Mouse (Mus musculus) CH12F3 (cell line): ENCODE results near the gene Znrf4.

ENCODE experiments used
- in situ Hi-C: fragments of 300-500 bp; cut with MboI; formaldehyde crosslinking; loops from 2 replicates; pipeline ENCODE4 v1.14.3; 2020; ENCODE audit warnings: low sequenced_read_pairs

Znrf4 gene

GRCm38 (mm10) chr17:56493841-56494240 is 18.4 kb downstream of the Znrf4 start:
- in situ Hi-C loops, result no loop called here

- in situ Hi-C loops, result no loop called here
Observed at GRCm38 (mm10) chr17:56490438-56491152, 21.6 kb downstream of the Znrf4 start.

GRCm38 (mm10) chr17:56488028-56488427 is 24.2 kb downstream of the Znrf4 start:
- in situ Hi-C loops, result no loop called here

- in situ Hi-C loops, result no loop called here
Observed at GRCm38 (mm10) chr17:56487441-56487888, 24.8 kb downstream of the Znrf4 start.

GRCm38 (mm10) chr17:56485926-56486325 is 26.3 kb downstream of the Znrf4 start:
- in situ Hi-C loops, result no loop called here

- in situ Hi-C loops, result no loop called here
Observed at GRCm38 (mm10) chr17:56485118-56485517, 27.1 kb downstream of the Znrf4 start.

- in situ Hi-C loops, result no loop called here
Observed at GRCm38 (mm10) chr17:56482671-56483070, 29.6 kb downstream of the Znrf4 start.

- in situ Hi-C loops, result no loop called here
Observed at GRCm38 (mm10) chr17:56479358-56479757, 32.9 kb downstream of the Znrf4 start.

- in situ Hi-C loops, result no loop called here
Observed at GRCm38 (mm10) chr17:56478191-56478611, 34.0 kb downstream of the Znrf4 start.

GRCm38 (mm10) chr17:56477191-56477818 is 34.9 kb downstream of the Znrf4 start:
- in situ Hi-C loops, result no loop called here

- in situ Hi-C loops, result no loop called here
Observed at GRCm38 (mm10) chr17:56476402-56476752, 35.9 kb downstream of the Znrf4 start, which contains the start of gene Ptprs. Gene Ptprs (minus strand): TSS chr17:56476483.

GRCm38 (mm10) chr17:56475584-56476401 is 36.4 kb downstream of the Znrf4 start:
- in situ Hi-C loops, result no loop called here

GRCm38 (mm10) chr17:56474831-56475581 is 37.2 kb downstream of the Znrf4 start:
- in situ Hi-C loops, result no loop called here

- in situ Hi-C loops, result no loop called here
Observed at GRCm38 (mm10) chr17:56474311-56474830, 37.9 kb downstream of the Znrf4 start.

- in situ Hi-C loops, result no loop called here
Observed at GRCm38 (mm10) chr17:56473611-56473905, 38.7 kb downstream of the Znrf4 start.

GRCm38 (mm10) chr17:56472733-56473610 is 39.3 kb downstream of the Znrf4 start:
- in situ Hi-C loops, result no loop called here

- in situ Hi-C loops, result no loop called here
Observed at GRCm38 (mm10) chr17:56472121-56472520, 40.1 kb downstream of the Znrf4 start.

GRCm38 (mm10) chr17:56471136-56471535 is 41.1 kb downstream of the Znrf4 start:
- in situ Hi-C loops, result no loop called here

GRCm38 (mm10) chr17:56470571-56470970 is 41.7 kb downstream of the Znrf4 start:
- in situ Hi-C loops, result no loop called here

- in situ Hi-C loops, result no loop called here
Observed at GRCm38 (mm10) chr17:56470001-56470436, 42.2 kb downstream of the Znrf4 start.
